Mouse (Mus musculus): ENCODE data around the gene Tekt5.
A peak's percentile ranks its signal among the peaks of the same experiment; 100 is the strongest.

Gene Tekt5

GRCm38 (mm10) chr16:10336454-10337421 lies 58.6 kb downstream of the Tekt5 start:
- no peak for DNase-seq (ENCODE audit: low read depth, low spot score)

- DNase-seq (ENCODE audit: low read depth, low spot score): no peak
These were observed 59.3 kb downstream of the Tekt5 start for GRCm38 (mm10) chr16:10335953-10336352.

GRCm38 (mm10) chr16:10332732-10333131 lies 62.6 kb downstream of the Tekt5 start:
- no peak for DNase-seq (ENCODE audit: low read depth, low spot score)

- no peak for DNase-seq (ENCODE audit: low read depth, low spot score)
These were observed 64.4 kb downstream of the Tekt5 start for GRCm38 (mm10) chr16:10330586-10331495.

- DNase-seq (ENCODE audit: low read depth, low spot score): no peak
These were observed 67.5 kb downstream of the Tekt5 start for GRCm38 (mm10) chr16:10327563-10328333.

- DNase-seq (ENCODE audit: low read depth, low spot score): no peak
These were observed 75.2 kb downstream of the Tekt5 start for GRCm38 (mm10) chr16:10319914-10320569.

- no peak for DNase-seq (ENCODE audit: low read depth, low spot score)
These were observed 78.1 kb downstream of the Tekt5 start for GRCm38 (mm10) chr16:10317197-10317544.

- DNase-seq (ENCODE audit: low read depth, low spot score): no peak
These were observed 78.6 kb downstream of the Tekt5 start for GRCm38 (mm10) chr16:10316493-10317196.

- peak; percentile 33 for DNase-seq (ENCODE audit: low read depth, low spot score)
These were observed 81.6 kb downstream of the Tekt5 start, which contains the start of gene Emp2 for GRCm38 (mm10) chr16:10313646-10314088. TSS of gene Emp2 (minus strand) at chr16:10313968.

GRCm38 (mm10) chr16:10313226-10313625 lies 82.1 kb downstream of the Tekt5 start:
- no peak for DNase-seq (ENCODE audit: low read depth, low spot score)

GRCm38 (mm10) chr16:10311989-10312388 lies 83.3 kb downstream of the Tekt5 start:
- DNase-seq (ENCODE audit: low read depth, low spot score): no peak

GRCm38 (mm10) chr16:10311086-10311485 lies 84.2 kb downstream of the Tekt5 start:
- peak; percentile 15 for DNase-seq (ENCODE audit: low read depth, low spot score)

- DNase-seq (ENCODE audit: low read depth, low spot score): no peak
These were observed 84.8 kb downstream of the Tekt5 start for GRCm38 (mm10) chr16:10310507-10310906.

All from skeletal muscle tissue, adult 2 months (tissue).